Mouse (Mus musculus): ENCODE data around the gene Ppp1r15b. TPM values are rescaled to one million over a fixed set of nuclear protein-coding genes. Genes with fewer than 3 reads are reported as not detected.

Gene Ppp1r15b
- total and polyA plus RNA-seq, 3 experiments, result 33.1 to 47.6 (median 47.5) TPM

DNA sequence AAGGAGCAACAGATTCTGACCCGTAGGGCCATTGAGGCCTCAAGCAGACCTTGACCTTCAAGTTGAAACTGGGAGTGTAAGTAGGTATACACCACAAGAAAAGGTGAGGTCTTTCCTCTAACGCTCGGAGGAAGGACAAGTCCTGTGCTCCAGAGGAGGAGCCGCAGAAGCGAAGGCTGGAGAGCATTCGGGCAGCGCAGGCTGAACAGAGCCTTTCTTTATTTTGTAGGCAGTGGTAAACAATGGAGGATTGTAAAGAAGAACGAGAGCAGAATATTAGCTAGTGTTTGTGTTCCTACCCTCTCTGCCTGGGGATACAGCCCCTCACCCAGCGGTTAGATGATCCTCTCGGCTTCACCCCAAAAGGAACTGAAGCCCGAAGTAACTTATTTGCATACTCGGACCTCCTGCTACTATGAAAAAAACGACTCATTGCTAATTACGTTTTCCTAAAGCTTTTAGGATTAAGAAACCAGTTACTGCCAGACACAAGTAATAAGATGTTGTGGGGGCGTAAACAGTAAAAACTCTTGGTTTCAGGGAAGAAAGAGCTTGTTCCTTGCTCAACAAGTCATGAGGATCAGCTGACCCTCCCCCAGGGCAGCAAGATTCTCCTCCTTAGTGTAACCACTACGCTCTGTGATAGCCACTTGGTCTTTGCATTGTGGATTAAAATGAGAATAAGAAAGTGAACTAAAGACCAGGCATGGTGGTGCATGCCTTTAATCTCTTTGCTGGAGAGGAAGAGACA is 1.3 kb upstream of the Ppp1r15b start:
- H3K9ac ChIP-seq (ENCODE audit: insufficient read depth, low read depth), result peak overlapping the region; percentile 96
- peak overlapping the region; percentile 96 for H3K27ac ChIP-seq (ENCODE audit: insufficient read depth, low read depth)
- H3K27me3 ChIP-seq (replicated peaks), result no peaks in the 10 kb centered on the region
- H3K36me3 ChIP-seq (replicated peaks in 1 of 2; ENCODE audit: control insufficient read depth in 1 of 2, insufficient read depth in 1 of 2, low read length in 1 of 2), result peaks cover 18 to 21% of the 10 kb centered on the region in 2 experiments
- H3K79me2 ChIP-seq (replicated peaks; ENCODE audit: control insufficient read depth, extremely low read depth, insufficient read depth, poor library complexity, severe bottlenecking), result peaks cover 35% of the 10 kb centered on the region
- dilution Hi-C loops (cut with MboI; ENCODE audit: extremely low pct_ligation_motif_present, extremely low pct_unique_long_range_greater_than_20kb, low sequenced_read_pairs), result no loop called here
- in situ Hi-C loops (cut with MboI; ENCODE audit: low pct_ligation_motif_present, low pct_unique_long_range_greater_than_20kb, low sequenced_read_pairs), result no loop called here
- peak; percentile 55 for DNase-seq (ENCODE audit: extremely low read depth)
- peak overlapping the region; percentile 46 to 99 (median 64) for H3K4me3 ChIP-seq (replicated peaks in 1 of 3; ENCODE audit: low read depth in 2 of 3, low read length in 2 of 3, poor library complexity in 1 of 3)
- H3K4me1 ChIP-seq (ENCODE audit: control insufficient read depth in 1 of 2, insufficient read depth in 2 of 2), result peaks cover 0 to 4% of the 10 kb centered on the region in 2 experiments; a peak in 2 of 4 replicates
- H3K9me3 ChIP-seq (replicated peaks; ENCODE audit: low read length), result no peaks in the 10 kb centered on the region
- TF ChIP-seq USF1 (IDR thresholded peaks at IDR 0.05; ENCODE audit: low read depth, low read length), result no peak
- 0 out of 2 replicates have a peak, but pooled peaks have one; percentile 32 for TF ChIP-seq JUND (conservative IDR thresholded peaks at IDR 0.05; ENCODE audit: low read depth, low read length)
- TF ChIP-seq SMC3 (IDR thresholded peaks at IDR 0.05; ENCODE audit: low read depth, low read length), result no peak
- peak; percentile 88 for TF ChIP-seq ZNF384 (IDR thresholded peaks at IDR 0.05; ENCODE audit: low read depth, low read length)
- TF ChIP-seq EP300 (IDR thresholded peaks at IDR 0.05; ENCODE audit: low read length), result peak; percentile 66
- TF ChIP-seq MAZ (IDR thresholded peaks at IDR 0.05; ENCODE audit: low read depth, low read length), result 0 out of 2 replicates have a peak, but pooled peaks have one; percentile 26
- TF ChIP-seq PAX5 (IDR thresholded peaks at IDR 0.05; ENCODE audit: low read length), result no peak
- peak; percentile 73 for TF ChIP-seq CHD2 (IDR thresholded peaks at IDR 0.05; ENCODE audit: low read length)
- TF ChIP-seq POLR2A (IDR thresholded peaks at IDR 0.05; ENCODE audit: low read depth, low read length), result peak; percentile 72
- no peak for TF ChIP-seq GABPA (IDR thresholded peaks at IDR 0.05; ENCODE audit: insufficient replicate concordance, low read depth, low read length)
- TF ChIP-seq NRF1 (IDR thresholded peaks at IDR 0.05; ENCODE audit: low read depth, low read length), result no peak
- peak; percentile 80 for TF ChIP-seq NELFE (IDR thresholded peaks at IDR 0.05; ENCODE audit: low read depth, low read length)
- TF ChIP-seq MAX (IDR thresholded peaks at IDR 0.05; ENCODE audit: low read length), result no peak
- peak; percentile 67; the same call in 1 of the 2 replicates for TF ChIP-seq SIN3A (IDR thresholded peaks at IDR 0.05; ENCODE audit: low read length)
- no peak for TF ChIP-seq MXI1 (IDR thresholded peaks at IDR 0.05; ENCODE audit: low read depth, low read length)
- TF ChIP-seq ETS1 (conservative IDR thresholded peaks at IDR 0.05; ENCODE audit: low read depth, low read length), result 0 out of 2 replicates have a peak, but pooled peaks have one; percentile 24
- no peak for TF ChIP-seq ZKSCAN1 (IDR thresholded peaks at IDR 0.05; ENCODE audit: borderline replicate concordance, low read depth, low read length)
- TF ChIP-seq HCFC1 (IDR thresholded peaks at IDR 0.05; ENCODE audit: low read depth, low read length), result no peak; the same call in 1 of the 2 replicates
- TF ChIP-seq RCOR1 (conservative IDR thresholded peaks at IDR 0.05; ENCODE audit: low read depth, low read length), result no peak
- no peak for TF ChIP-seq JUN (IDR thresholded peaks at IDR 0.05; ENCODE audit: insufficient read depth, low read depth, low read length)
- peak; percentile 60; the same call in 1 of the 2 replicates for TF ChIP-seq TBP (conservative IDR thresholded peaks at IDR 0.05; ENCODE audit: low read depth, low read length)
- TF ChIP-seq ZMIZ1 (IDR thresholded peaks at IDR 0.05; ENCODE audit: low read depth, low read length), result peak; percentile 78
- TF ChIP-seq CTCF (conservative IDR thresholded peaks at IDR 0.05 in 1 of 2, IDR thresholded peaks at IDR 0.05 in 1 of 2; ENCODE audit: low read depth in 2 of 2, low read length in 2 of 2), result no peak
- TF ChIP-seq MYC (IDR thresholded peaks at IDR 0.05; ENCODE audit: low read depth, low read length), result peak; percentile 41; the same call in 1 of the 2 replicates
- peak; percentile 40; the same call in 1 of the 2 replicates for TF ChIP-seq POLR2AphosphoS2 (IDR thresholded peaks at IDR 0.05; ENCODE audit: low read depth, low read length)
- TF ChIP-seq UBTF (IDR thresholded peaks at IDR 0.05; ENCODE audit: low read depth, low read length), result 0 out of 2 replicates have a peak, but pooled peaks have one; percentile 53
- TF ChIP-seq USF2 (conservative IDR thresholded peaks at IDR 0.05; ENCODE audit: low read depth, low read length), result no peak
- no peak for TF ChIP-seq ELF1 (IDR thresholded peaks at IDR 0.05; ENCODE audit: low read depth, low read length)
- TF ChIP-seq KAT2A (IDR thresholded peaks at IDR 0.05; ENCODE audit: insufficient replicate concordance, low read length), result 0 out of 2 replicates have a peak, but pooled peaks have one; percentile 31
- peak; percentile 65; the same call in 1 of the 2 replicates for TF ChIP-seq MEF2A (IDR thresholded peaks at IDR 0.05; ENCODE audit: borderline replicate concordance, low read depth, low read length)
- no peak for TF ChIP-seq E2F4 (IDR thresholded peaks at IDR 0.05; ENCODE audit: insufficient replicate concordance, low read depth, low read length)
- no peak for TF ChIP-seq RAD21 (IDR thresholded peaks at IDR 0.05; ENCODE audit: low read depth, low read length)
- TF ChIP-seq CHD1 (IDR thresholded peaks at IDR 0.05; ENCODE audit: low read depth, low read length), result peak; percentile 92
- TF ChIP-seq IRF4 (IDR thresholded peaks at IDR 0.05; ENCODE audit: low read depth, low read length), result peak; percentile 66; the same call in 1 of the 2 replicates
- peak; percentile 65 for TF ChIP-seq TCF12 (IDR thresholded peaks at IDR 0.05; ENCODE audit: low read depth, low read length)
- no peak for TF ChIP-seq MAFK (IDR thresholded peaks at IDR 0.05; ENCODE audit: insufficient replicate concordance, low read length)
- TF ChIP-seq BHLHE40 (IDR thresholded peaks at IDR 0.05; ENCODE audit: low read depth, low read length), result no peak; the same call in 1 of the 2 replicates
- TF ChIP-seq ZC3H11A (IDR thresholded peaks at IDR 0.05; ENCODE audit: low read depth, low read length), result no peak
- peak overlapping the region; percentile 95 for H3K4me2 ChIP-seq (ENCODE audit: insufficient read depth, low read depth, poor library complexity, severe bottlenecking)

Data from CH12.LX (cell line).